Mouse (Mus musculus) liver, embryonic 14.5 days (tissue): ENCODE measurements at regions not wholly inside any gene's neighbourhood (a gene's known extent, or its start where the extent isn't known, plus 50 kb on each side); places are given as distances from the start of the nearest gene placed in this dataset.

Experiments used
- CTCF ChIP-seq: IDR thresholded peaks from 2 replicates; pipeline ENCODE4 v1.5.1; 2016; ENCODE audit warnings: antibody characterized with exemption, low read depth, control low read depth
- EP300 ChIP-seq: IDR thresholded peaks from 2 replicates; pipeline ENCODE4 v1.6.1; 2016; ENCODE audit warnings: antibody characterized with exemption, low read depth

- TF ChIP-seq CTCF (no peak), EP300 (no peak)
Measured at GRCm38 (mm10) chrX:166708106-166708505, 122.6 kb upstream of the Egfl6 start.
